10 mouse cellular contexts compared by ENCODE assay signal in the genomic region with DNA sequence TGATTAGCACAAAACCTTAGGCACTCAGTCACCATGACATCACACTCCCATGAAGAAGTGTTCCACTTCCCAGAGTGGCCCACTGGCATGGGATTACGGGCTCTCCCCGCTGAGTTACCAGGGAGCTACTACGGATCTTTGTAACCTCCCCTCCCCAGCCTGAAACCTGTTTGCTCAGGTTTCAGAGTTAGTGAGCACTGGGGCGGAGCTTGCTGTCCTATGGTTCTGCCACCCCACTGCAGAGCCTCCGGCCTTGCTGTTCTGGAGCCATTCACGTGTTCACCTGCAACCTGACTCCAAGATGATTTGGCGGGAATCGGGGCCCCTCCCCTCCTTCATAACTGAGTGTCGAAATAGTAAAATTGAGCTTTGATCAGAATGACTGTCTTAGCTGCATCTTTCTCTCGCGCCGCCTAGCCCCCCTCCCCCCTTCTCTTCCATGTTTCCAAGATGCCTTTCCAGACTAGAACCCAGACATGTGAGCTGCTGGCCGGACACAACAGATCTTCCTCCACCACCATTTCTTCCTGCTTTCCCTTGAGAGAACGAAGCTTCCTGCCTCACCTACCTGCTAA.
DNase-seq lines count a peak whose midpoint lies in the region; ATAC-seq and TF ChIP-seq lines count a peak whose summit lies in the region.
"Had no signal": no experiment of that assay in that cellular context is flagged by ENCODE, and none has a peak within 500 bp of the region (broad histone marks: within the 10 kb centered on the region; RNA-seq: fewer than 3 reads in every experiment).

No protein-coding gene starts in this region.

- H3K27ac ChIP-seq in liver, embryonic 12.5 days: no peak overlapping the region
- no peak overlapping the region for H3K27ac ChIP-seq in liver, postnatal 0 days (ENCODE audit: low read depth)
- no peak overlapping the region for H3K27ac ChIP-seq in intestine, postnatal 0 days (ENCODE audit: low read depth, low read length)
- H3K27ac ChIP-seq in limb, embryonic 12.5 days: peak overlapping the region; percentile 53; the same call in 1 of the 2 replicates
- H3K27ac ChIP-seq in stomach, postnatal 0 days (replicated peaks): no peak overlapping the region
- H3K27ac ChIP-seq: hindbrain, postnatal 0 days had no signal

- no peaks in the 10 kb centered on the region for H3K9me3 ChIP-seq in liver, embryonic 12.5 days (replicated peaks)
- H3K9me3 ChIP-seq in liver, postnatal 0 days (ENCODE audit: low read length): no peaks in the 10 kb centered on the region
- no peaks in the 10 kb centered on the region for H3K9me3 ChIP-seq in intestine, postnatal 0 days (ENCODE audit: control insufficient read depth)
- H3K9me3 ChIP-seq in limb, embryonic 12.5 days: no peaks in the 10 kb centered on the region
- H3K9me3 ChIP-seq in stomach, postnatal 0 days (ENCODE audit: control insufficient read depth, low read length): no peaks in the 10 kb centered on the region

- ATAC-seq in liver, embryonic 12.5 days: no peak
- no peak for ATAC-seq in liver, postnatal 0 days
- ATAC-seq in intestine, postnatal 0 days: peak; percentile 74
- peak; percentile 83; the same call in 1 of the 2 replicates for ATAC-seq in limb, embryonic 12.5 days (ENCODE audit: insufficient number of reproducible peaks, insufficient read depth, low FRiP score, low TSS enrichment, low read depth)
- peak; percentile 67 for ATAC-seq in stomach, postnatal 0 days (ENCODE audit: low FRiP score, low TSS enrichment)
- no peak for ATAC-seq in cerebellum, adult (ENCODE audit: insufficient number of reproducible peaks, low FRiP score, low TSS enrichment)
- ATAC-seq: hindbrain, postnatal 0 days had no signal

- no peak for TF ChIP-seq EP300 in liver, postnatal 0 days (IDR thresholded peaks at IDR 0.05; ENCODE audit: low read depth)
- TF ChIP-seq EP300 in stomach, postnatal 0 days (optimal IDR thresholded peaks at IDR 0.05): no peak

- WGBS in liver, embryonic 12.5 days (ENCODE audit: insufficient replicate concordance): 49% methylated on average over 14 of the region's 14 CpGs
- 65% methylated on average over 14 of the region's 14 CpGs for WGBS in liver, postnatal 0 days (ENCODE audit: insufficient replicate concordance)
- WGBS in intestine, postnatal 0 days: 33% methylated on average over 14 of the region's 14 CpGs
- 30% methylated on average over 14 of the region's 14 CpGs for WGBS in limb, embryonic 12.5 days
- WGBS in stomach, postnatal 0 days: 39% methylated on average over 14 of the region's 14 CpGs

- no peak for DNase-seq in liver, postnatal 0 days
- DNase-seq in stomach, postnatal 0 days (ENCODE audit: low spot score): peak; percentile 55
- DNase-seq in natural killer cell, adult 2 months (ENCODE audit: low spot score in 2 of 2): no peak
- DNase-seq in heart, postnatal 14 days: no peak
- DNase-seq: B cell, adult 2 months had no signal

- no peaks in the 10 kb centered on the region; the same call in 1 of the 2 replicates for H3K27me3 ChIP-seq in liver, embryonic 12.5 days (replicated peaks)
- H3K27me3 ChIP-seq in liver, postnatal 0 days (ENCODE audit: insufficient read depth, low read length): no peaks in the 10 kb centered on the region
- H3K27me3 ChIP-seq in intestine, postnatal 0 days (replicated peaks; ENCODE audit: control insufficient read depth, insufficient read depth, low read length): no peaks in the 10 kb centered on the region
- H3K27me3 ChIP-seq in limb, embryonic 12.5 days: 0 out of 2 replicates have a peak, but pooled peaks cover 4% of the 10 kb centered on the region
- no peaks in the 10 kb centered on the region for H3K27me3 ChIP-seq in stomach, postnatal 0 days (ENCODE audit: control insufficient read depth, insufficient read depth, low read length)

- H3K9ac ChIP-seq in liver, embryonic 12.5 days: no peak overlapping the region
- no peak overlapping the region for H3K9ac ChIP-seq in liver, postnatal 0 days (replicated peaks)
- no peak overlapping the region for H3K9ac ChIP-seq in intestine, postnatal 0 days (ENCODE audit: low read depth, low read length)
- H3K9ac ChIP-seq in limb, embryonic 12.5 days (replicated peaks): no peak overlapping the region
- H3K9ac ChIP-seq in stomach, postnatal 0 days (ENCODE audit: low read length): no peak overlapping the region

- no peaks in the 10 kb centered on the region for H3K36me3 ChIP-seq in liver, embryonic 12.5 days
- no peaks in the 10 kb centered on the region for H3K36me3 ChIP-seq in liver, postnatal 0 days (replicated peaks; ENCODE audit: insufficient read depth, low read length)
- no peaks in the 10 kb centered on the region for H3K36me3 ChIP-seq in intestine, postnatal 0 days (ENCODE audit: control insufficient read depth, insufficient read depth)
- no peaks in the 10 kb centered on the region for H3K36me3 ChIP-seq in limb, embryonic 12.5 days
- no peaks in the 10 kb centered on the region for H3K36me3 ChIP-seq in stomach, postnatal 0 days (ENCODE audit: control insufficient read depth, insufficient read depth, low read length)

- 0 out of 2 replicates have a peak overlapping the region, but pooled peaks have one; percentile 1 for H3K4me2 ChIP-seq in liver, embryonic 12.5 days
- H3K4me2 ChIP-seq in liver, postnatal 0 days (ENCODE audit: low read depth, low read length): no peak overlapping the region
- H3K4me2 ChIP-seq in intestine, postnatal 0 days (replicated peaks; ENCODE audit: low read depth): 0 out of 2 replicates have a peak overlapping the region, but pooled peaks have one; percentile 9
- peak overlapping the region; percentile 21 for H3K4me2 ChIP-seq in limb, embryonic 12.5 days
- no peak overlapping the region for H3K4me2 ChIP-seq in stomach, postnatal 0 days (replicated peaks; ENCODE audit: low read depth)

- intact Hi-C loops in heart, postnatal 14 days (cut with DNase I): no loop called here

- H3K4me1 ChIP-seq in liver, embryonic 12.5 days: no peaks in the 10 kb centered on the region
- H3K4me1 ChIP-seq in liver, postnatal 0 days (ENCODE audit: insufficient read depth): no peaks in the 10 kb centered on the region
- no peaks in the 10 kb centered on the region for H3K4me1 ChIP-seq in intestine, postnatal 0 days (replicated peaks; ENCODE audit: control insufficient read depth, insufficient read depth, low read length)
- H3K4me1 ChIP-seq in limb, embryonic 12.5 days (replicated peaks): peaks cover 7% of the 10 kb centered on the region; the same call in 1 of the 2 replicates
- no peaks in the 10 kb centered on the region for H3K4me1 ChIP-seq in stomach, postnatal 0 days (replicated peaks; ENCODE audit: control insufficient read depth, insufficient read depth)

- no peak overlapping the region for H3K4me3 ChIP-seq in liver, embryonic 12.5 days
- no peak overlapping the region for H3K4me3 ChIP-seq in liver, postnatal 0 days (ENCODE audit: low read depth, low read length)
- H3K4me3 ChIP-seq in intestine, postnatal 0 days (ENCODE audit: low read depth, low read length): no peak overlapping the region
- H3K4me3 ChIP-seq in limb, embryonic 12.5 days (replicated peaks): no peak overlapping the region
- no peak overlapping the region for H3K4me3 ChIP-seq in stomach, postnatal 0 days (ENCODE audit: low read depth, low read length)

- TF ChIP-seq CTCF in liver, postnatal 0 days (IDR thresholded peaks at IDR 0.05; ENCODE audit: low read depth): no peak
- no peak for TF ChIP-seq CTCF in intestine, postnatal 0 days (IDR thresholded peaks at IDR 0.05; ENCODE audit: low read depth)
- TF ChIP-seq CTCF in stomach, postnatal 0 days (IDR thresholded peaks at IDR 0.05; ENCODE audit: low read depth): no peak

Comparison
In these comparisons a context has a peak if more than half of its experiments do, and no peak if none do; other contexts are left out.
1. H3K4me2 ChIP-seq: peak in liver, embryonic 12.5 days (single experiment), intestine, postnatal 0 days (single experiment) and limb, embryonic 12.5 days (single experiment); none in liver, postnatal 0 days (single experiment) and stomach, postnatal 0 days (single experiment).
2. ATAC-seq: peak in intestine, postnatal 0 days (single experiment), limb, embryonic 12.5 days (single experiment) and stomach, postnatal 0 days (single experiment); none in liver, embryonic 12.5 days (single experiment), liver, postnatal 0 days (single experiment) and cerebellum, adult (single experiment).